Mouse (Mus musculus) liver, adult 2 months (tissue): ENCODE data around the gene Ptprm.

Source experiments
- CTCF ChIP-seq: fragments of 200-500 bp; IDR thresholded peaks from 2 replicates; pipeline ENCODE4 v1.5.1; 2011; ENCODE audit warnings: low read depth, low read length, control low read depth
- POLR2A ChIP-seq: fragments of 200-500 bp; IDR thresholded peaks from 2 replicates; pipeline ENCODE4 v1.6.1; 2011; ENCODE audit warnings: low read length, control low read depth; ENCODE audit not compliant: insufficient read depth; ENCODE audit errors: extremely low read depth

- TF ChIP-seq CTCF (no peak), POLR2A (no peak)
Measured at GRCm38 (mm10) chr17:67073580-67073979, 280.7 kb downstream of the Ptprm start.
